Mouse (Mus musculus): Measurements from ENCODE around the gene Mical2.

- TF ChIP-seq CTCF (IDR thresholded peaks at IDR 0.05; ENCODE audit: borderline replicate concordance, insufficient read depth, low read depth, low read length): no peak
- TF ChIP-seq POLR2A (IDR thresholded peaks at IDR 0.05; ENCODE audit: borderline replicate concordance, insufficient read depth, low read length): no peak
These were observed 33.4 kb upstream of the Mical2 start for GRCm38 (mm10) chr7:112192237-112192636.
